Mouse (Mus musculus) midbrain, embryonic 14.5 days (tissue): ENCODE results near the gene Tmem238l. TPM values are rescaled to one million over a fixed set of nuclear protein-coding genes. Genes with fewer than 3 reads are reported as not detected.

ENCODE experiments used
- ATAC-seq: fragments of 200-750 bp; cut with Nextera tagmentation; 2 replicates; pipeline ENCODE4 v1.8.0; 2017; ENCODE audit warnings: moderate number of reproducible peaks, moderate library complexity; ENCODE audit not compliant: low FRiP score, low TSS enrichment
- DNase-seq: peaks from one replicate; pipeline ENCODE4 v3.0.0-alpha.2; 2015
- H3K27ac ChIP-seq: fragments of 300-500 bp; sonication (generic); replicated peaks from 2 replicates; pipeline ENCODE4 v1.5.1; 2014; ENCODE audit warnings: mild to moderate bottlenecking, low read depth, low read length, moderate library complexity
- H3K27me3 ChIP-seq: fragments of 300-500 bp; sonication (generic); 2 replicates; pipeline ENCODE4 v1.6.1; 2014; ENCODE audit warnings: low read length, control low read depth, mixed read lengths; ENCODE audit not compliant: control insufficient read depth, insufficient read depth
- H3K36me3 ChIP-seq: fragments of 300-500 bp; sonication (generic); 2 replicates; pipeline ENCODE4 v1.6.1; 2014; ENCODE audit warnings: low read length, control low read depth; ENCODE audit not compliant: control insufficient read depth, insufficient read depth
- H3K4me1 ChIP-seq: fragments of 300-500 bp; sonication (generic); 2 replicates; pipeline ENCODE4 v1.6.1; 2014; ENCODE audit warnings: mild to moderate bottlenecking, antibody characterized with exemption, low read length, control low read depth; ENCODE audit not compliant: control insufficient read depth, insufficient read depth
- H3K4me2 ChIP-seq: fragments of 300-500 bp; sonication (generic); 2 replicates; pipeline ENCODE4 v1.6.1; 2014; ENCODE audit warnings: mild to moderate bottlenecking, low read length, moderate library complexity
- H3K4me3 ChIP-seq: fragments of 300-500 bp; sonication (generic); replicated peaks from 2 replicates; pipeline ENCODE4 v1.5.1; 2014; ENCODE audit warnings: low read depth, low read length
- H3K9ac ChIP-seq: fragments of 300-500 bp; sonication (generic); replicated peaks from 2 replicates; pipeline ENCODE4 v1.6.1; 2014; ENCODE audit warnings: mild to moderate bottlenecking, low read length, moderate library complexity
- H3K9me3 ChIP-seq: fragments of 300-500 bp; sonication (generic); 2 replicates; pipeline ENCODE4 v1.6.1; 2016; ENCODE audit warnings: low read length, control low read depth, mixed read lengths; ENCODE audit not compliant: control insufficient read depth
- WGBS: fragments of 180-500 bp; shearing (Covaris S2); extraction: QIAGEN DNeasy Blood & Tissue Kit; methylation state at CpG from one replicate; pipeline ENCODE4 v1.1.7; 2014; 5-methylcytosine and 5-hydroxymethylcytosine counted together
- polyA plus RNA-seq: library from polyadenylated mRNA; unstranded; fragments of >200 nt; fragmentation: Nextera tagmentation; extraction: Ambion mirVana; gene quantifications from 2 replicates; pipeline ENCODE4 v1.2.1, GENCODE M21; 2014

Gene Tmem238l
- polyA plus RNA-seq, 1 experiment from 2014 or later: not detected

DNA sequence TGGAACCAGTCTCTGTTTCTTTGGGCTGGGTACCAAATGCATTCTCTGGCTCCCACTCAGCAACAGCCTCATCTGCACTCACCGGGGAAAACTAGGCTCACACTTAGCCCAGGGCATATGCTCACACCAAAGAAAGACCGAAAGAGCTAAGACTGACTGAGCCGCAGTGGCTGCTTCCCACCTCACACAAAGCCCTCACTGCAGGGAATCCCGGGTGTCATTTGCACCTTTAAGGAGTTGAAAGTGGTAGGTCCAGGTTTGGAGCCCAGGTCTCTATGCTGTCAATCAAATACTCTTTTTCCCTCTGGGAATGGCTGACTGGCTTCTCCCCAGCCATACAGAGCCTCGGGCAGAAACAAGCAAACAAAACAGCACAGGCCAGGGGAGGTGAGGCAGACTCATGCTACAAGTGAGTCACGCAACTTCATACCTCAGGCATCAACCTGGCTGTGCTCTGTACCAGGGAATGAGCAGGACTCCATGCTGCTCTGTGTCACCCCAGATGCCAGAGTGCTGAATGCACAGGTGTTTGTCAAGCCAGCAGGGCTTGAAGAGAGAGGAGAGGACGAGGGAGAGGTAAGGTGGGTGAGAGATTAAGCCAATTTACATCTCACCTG is 10.2 kb downstream of the Tmem238l start:
- Histone ChIP-seq H3K9me3 (no peaks in the 10 kb centered on the region), H3K4me1 (no peaks in the 10 kb centered on the region), H3K4me2 (no peak overlapping the region), H3K36me3 (no peaks in the 10 kb centered on the region), H3K27ac (no peak overlapping the region), H3K9ac (no peak overlapping the region), H3K27me3 (no peaks in the 10 kb centered on the region), H3K4me3 (no peak overlapping the region)
- 26% methylated on average over 7 of the region's 7 CpGs for WGBS
- DNase-seq: no peak
- no peak for ATAC-seq

DNA sequence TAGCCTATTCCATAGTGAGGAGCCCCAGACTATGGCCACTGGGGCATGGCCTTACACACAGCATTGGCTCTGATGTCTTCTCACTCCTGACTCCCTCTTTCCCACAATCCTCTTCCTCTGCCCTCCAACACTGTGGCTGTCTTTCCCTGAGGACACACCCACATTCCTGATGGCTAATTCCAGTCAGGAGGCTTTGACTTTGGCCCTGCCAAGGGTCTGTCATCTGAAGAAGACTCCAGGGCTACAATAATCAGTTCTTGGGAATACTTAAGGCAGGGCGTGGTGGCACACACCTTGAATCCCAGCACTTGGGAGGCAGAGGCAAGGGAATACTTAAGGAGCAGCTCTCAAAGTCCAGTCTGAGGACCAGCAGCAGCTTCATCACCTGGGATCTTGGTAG is 12.1 kb downstream of the Tmem238l start:
- H3K36me3 ChIP-seq: no peaks in the 10 kb centered on the region
- H3K4me2 ChIP-seq: no peak overlapping the region
- no peak overlapping the region for H3K9ac ChIP-seq
- DNase-seq (no peak), ATAC-seq (no peak)
- no peak overlapping the region for H3K4me3 ChIP-seq
- no peaks in the 10 kb centered on the region for H3K4me1 ChIP-seq
- no peak overlapping the region for H3K27ac ChIP-seq
- WGBS: 94% methylated on average over 1 of the region's 1 CpGs
- H3K9me3 ChIP-seq: no peaks in the 10 kb centered on the region
- no peaks in the 10 kb centered on the region for H3K27me3 ChIP-seq

DNA sequence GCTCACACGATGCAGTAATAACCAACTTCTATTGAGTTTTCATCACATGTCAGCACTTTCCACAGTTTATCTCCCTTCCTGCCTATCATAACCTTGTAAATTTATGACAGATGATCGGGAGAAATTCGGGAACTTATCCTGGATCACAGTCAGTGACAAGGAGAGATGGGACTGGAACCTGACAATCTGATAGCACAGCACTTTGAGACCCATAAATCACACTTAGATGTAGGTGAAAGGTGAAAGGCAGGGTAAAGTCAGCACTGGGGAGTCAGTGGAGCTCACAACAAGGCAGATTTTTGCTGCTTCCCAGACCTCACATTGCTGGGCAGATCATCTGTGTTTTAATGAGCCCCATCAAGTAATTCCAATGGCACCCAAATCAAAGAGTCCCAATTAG is 17.1 kb downstream of the Tmem238l start:
- H3K9me3 ChIP-seq: no peaks in the 10 kb centered on the region
- no peak overlapping the region for H3K4me3 ChIP-seq
- ATAC-seq (no peak), DNase-seq (no peak)
- H3K27me3 ChIP-seq: no peaks in the 10 kb centered on the region
- no peak overlapping the region for H3K4me2 ChIP-seq
- 87% methylated on average over 3 of the region's 3 CpGs for WGBS
- H3K9ac ChIP-seq: no peak overlapping the region
- no peaks in the 10 kb centered on the region for H3K36me3 ChIP-seq
- no peaks in the 10 kb centered on the region for H3K4me1 ChIP-seq
- no peak overlapping the region for H3K27ac ChIP-seq

DNA sequence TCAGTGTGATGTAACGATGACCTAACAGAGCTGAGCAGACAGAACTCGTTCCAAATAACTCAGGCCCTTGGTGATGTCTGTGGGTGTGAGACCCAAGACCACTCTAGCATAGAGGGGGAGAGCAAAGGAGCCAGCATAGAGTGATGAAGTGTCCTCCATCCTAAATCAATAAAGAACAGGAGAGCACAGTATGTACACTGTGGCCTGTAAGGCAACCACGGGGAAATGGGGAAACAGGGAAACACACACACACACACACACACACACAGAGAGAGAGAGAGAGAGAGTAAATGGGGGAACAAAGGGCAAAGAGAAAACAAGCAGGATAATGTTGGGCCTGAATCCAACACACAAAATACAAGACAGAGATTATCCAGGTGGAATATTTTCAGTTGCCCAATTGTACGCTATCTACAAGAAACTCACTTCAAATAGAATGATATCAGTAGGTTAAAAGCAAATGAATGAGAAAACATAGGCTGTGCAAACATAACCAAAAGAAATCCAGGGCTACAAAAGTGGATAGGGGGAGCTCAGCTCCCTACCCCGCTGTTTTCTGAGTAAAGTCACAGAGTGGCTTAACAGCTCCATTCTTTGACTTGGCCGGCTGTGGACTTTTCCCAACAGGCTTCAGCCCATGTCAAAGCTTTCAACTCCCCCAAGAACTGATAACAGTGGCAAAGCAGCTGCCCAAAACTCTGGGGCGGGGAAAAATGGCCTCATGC is 19.3 kb downstream of the Tmem238l start:
- DNase-seq (no peak), ATAC-seq (no peak)
- Histone ChIP-seq H3K4me1 (no peaks in the 10 kb centered on the region), H3K9ac (no peak overlapping the region), H3K4me2 (no peak overlapping the region), H3K27me3 (no peaks in the 10 kb centered on the region), H3K4me3 (no peak overlapping the region), H3K9me3 (no peaks in the 10 kb centered on the region), H3K36me3 (no peaks in the 10 kb centered on the region), H3K27ac (no peak overlapping the region)
- WGBS: 90% methylated on average over 7 of the region's 7 CpGs

DNA sequence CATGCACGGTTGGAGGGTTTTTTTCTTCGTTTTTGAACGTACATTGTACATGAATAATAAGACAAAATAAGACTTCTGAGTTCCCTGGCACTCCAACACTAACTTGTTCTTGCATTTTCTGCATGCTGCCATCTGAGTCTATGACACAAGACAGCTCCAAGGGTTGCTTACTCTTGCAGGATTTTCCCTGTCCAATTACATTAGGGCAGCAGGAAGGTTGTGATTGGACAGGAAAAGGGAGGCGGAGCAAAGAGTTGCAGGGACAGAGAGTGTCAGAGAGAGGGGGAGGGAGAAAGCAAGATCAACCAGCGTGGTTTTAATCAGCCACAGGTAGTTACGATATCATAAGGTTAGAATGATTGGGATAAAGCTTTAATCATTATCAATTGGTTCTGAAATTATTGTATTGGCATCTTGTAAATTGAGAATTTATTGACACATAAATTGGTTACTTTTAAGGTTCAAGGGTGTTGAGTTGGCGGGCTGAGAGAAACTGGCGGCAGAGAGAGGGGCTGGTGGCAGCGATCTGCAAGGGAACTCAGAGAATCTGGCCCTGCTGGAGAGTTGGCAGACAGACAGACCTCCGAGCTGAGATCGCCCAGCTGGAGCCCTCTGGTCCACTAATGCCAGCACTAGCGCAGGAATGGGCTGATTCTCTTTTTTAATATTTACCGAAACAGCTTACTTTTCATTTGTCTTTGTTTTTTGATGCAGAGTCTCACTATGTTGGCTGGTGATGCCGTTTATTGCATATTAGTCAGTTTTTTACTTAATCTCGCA is 25.1 kb downstream of the Tmem238l start:
- DNase-seq (no peak), ATAC-seq (no peak)
- H3K9ac ChIP-seq: no peak overlapping the region
- H3K4me2 ChIP-seq: no peak overlapping the region
- H3K27me3 ChIP-seq: no peaks in the 10 kb centered on the region
- H3K4me3 ChIP-seq: no peak overlapping the region
- no peaks in the 10 kb centered on the region for H3K9me3 ChIP-seq
- 84% methylated on average over 15 of the region's 15 CpGs for WGBS
- H3K36me3 ChIP-seq: no peaks in the 10 kb centered on the region
- no peak overlapping the region for H3K27ac ChIP-seq
- H3K4me1 ChIP-seq: peaks cover 14% of the 10 kb centered on the region; the same call in 1 of the 2 replicates

DNA sequence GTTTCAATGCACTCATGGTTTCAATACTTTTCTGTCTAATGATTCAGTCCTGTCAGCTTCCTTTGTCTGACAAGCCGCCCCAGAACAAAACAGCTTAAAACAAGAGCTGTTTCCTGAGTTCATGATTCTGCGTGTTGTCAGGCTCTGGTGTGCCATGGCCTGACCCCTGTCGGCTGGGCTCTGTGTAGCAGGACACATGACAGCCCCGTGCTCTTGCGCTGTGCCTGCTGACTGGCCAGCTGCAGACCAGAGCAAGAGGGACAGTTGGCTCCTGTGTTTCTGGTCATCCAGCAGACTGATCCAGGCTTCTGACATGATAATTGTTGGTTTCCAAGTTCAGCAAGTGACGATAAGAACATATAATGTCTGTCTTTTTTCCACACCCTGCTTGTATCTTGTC is 26.4 kb downstream of the Tmem238l start:
- no peak overlapping the region for H3K9ac ChIP-seq
- no peak for ATAC-seq

DNA sequence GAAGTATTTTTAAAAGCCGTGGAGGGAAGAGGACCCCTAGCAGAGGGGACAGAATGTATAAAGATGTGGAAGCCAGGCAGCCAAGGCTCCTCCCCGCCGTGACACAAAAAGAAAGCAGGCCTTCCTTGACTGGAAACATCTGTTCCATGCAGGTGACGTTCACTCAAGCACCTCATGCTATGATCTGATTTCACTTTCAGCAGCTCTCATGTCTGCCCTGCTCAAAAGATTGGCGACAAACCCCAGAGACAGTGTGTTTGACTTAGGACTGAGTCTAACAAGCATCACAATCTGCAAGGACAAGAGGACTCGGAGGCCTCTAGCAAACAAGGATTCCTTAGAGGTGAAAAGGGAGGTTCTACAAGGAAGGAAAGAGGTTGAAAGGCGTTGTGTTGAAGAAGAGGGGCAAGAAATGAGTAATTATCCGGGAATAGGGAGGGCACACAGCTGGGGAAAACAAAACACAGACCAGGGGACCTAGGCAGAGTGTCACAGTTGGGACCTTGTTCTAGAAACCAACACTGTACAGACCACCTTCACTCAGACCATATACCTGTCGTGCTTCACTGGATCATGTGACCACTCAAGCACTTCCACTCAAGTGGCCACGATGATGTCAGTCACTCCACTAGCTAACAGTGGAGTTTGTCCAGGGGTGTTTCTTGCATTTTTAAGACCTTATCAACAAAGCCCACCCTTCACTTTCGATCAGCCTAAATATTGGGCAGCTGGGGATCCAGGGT is 27.2 kb downstream of the Tmem238l start:
- H3K27ac ChIP-seq: peak overlapping the region; percentile 83
- 64% methylated on average over 11 of the region's 11 CpGs for WGBS
- no peaks in the 10 kb centered on the region for H3K36me3 ChIP-seq
- no peaks in the 10 kb centered on the region for H3K9me3 ChIP-seq
- peaks cover 14% of the 10 kb centered on the region; the same call in 1 of the 2 replicates for H3K4me1 ChIP-seq
- DNase-seq (no peak), ATAC-seq (0 out of 2 replicates have a peak, but pooled peaks have one; percentile 12)
- no peak overlapping the region for H3K9ac ChIP-seq
- H3K27me3 ChIP-seq: no peaks in the 10 kb centered on the region
- 0 out of 2 replicates have a peak overlapping the region, but pooled peaks have one; percentile 69 for H3K4me2 ChIP-seq
- no peak overlapping the region for H3K4me3 ChIP-seq

More for the DNA sequence above, 26.4 kb downstream of the Tmem238l start:
- Histone ChIP-seq H3K4me3 (no peak overlapping the region), H3K4me1 (peaks cover 14% of the 10 kb centered on the region; the same call in 1 of the 2 replicates), H3K27me3 (no peaks in the 10 kb centered on the region), H3K27ac (no peak overlapping the region), H3K36me3 (no peaks in the 10 kb centered on the region), H3K4me2 (no peak overlapping the region), H3K9me3 (no peaks in the 10 kb centered on the region)
- 33% methylated on average over 6 of the region's 6 CpGs for WGBS
- DNase-seq: peak; percentile 45
